Mouse (Mus musculus) bone marrow, adult 2 months (tissue): Measurements from ENCODE around the gene Mylip.

Experiments
- CTCF ChIP-seq: fragments of 200-500 bp; IDR thresholded peaks from 2 replicates; pipeline ENCODE4 v1.5.1; 2011; ENCODE audit warnings: low read length, control low read depth; ENCODE audit not compliant: control insufficient read depth, insufficient read depth
- POLR2A ChIP-seq: fragments of 200-500 bp; IDR thresholded peaks from 2 replicates; pipeline ENCODE4 v1.6.1; 2011; ENCODE audit warnings: low read depth, mild to moderate bottlenecking, control low read depth, low read length, borderline replicate concordance; ENCODE audit not compliant: control insufficient read depth

DNA sequence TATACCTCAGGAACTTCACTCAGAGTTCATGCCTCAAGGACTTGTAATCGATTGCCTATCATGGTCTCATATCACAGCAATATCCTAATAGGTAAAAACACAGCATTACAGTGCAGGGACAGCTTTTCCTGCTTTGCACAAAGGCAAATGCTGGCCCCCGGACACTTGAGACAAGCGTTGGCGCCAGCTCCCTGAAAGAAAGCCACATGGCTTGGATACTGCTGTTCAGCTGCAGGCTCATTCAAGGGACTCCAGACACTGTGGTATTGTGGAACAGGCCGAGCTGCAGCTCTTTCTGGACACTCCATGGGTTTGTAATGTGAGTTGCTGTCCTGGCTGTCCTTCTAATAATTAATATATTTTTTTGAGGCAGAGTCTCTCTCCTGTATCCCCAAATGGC is 34.4 kb downstream of the Mylip start:
- TF ChIP-seq CTCF, result no peak
- no peak for TF ChIP-seq POLR2A
